Mouse (Mus musculus) telencephalon, adult 2 months (tissue): ENCODE results near the gene Olfr788.

Experiments used
- DNase-seq: peaks from one replicate; pipeline ENCODE4 v3.0.0-alpha.2; 2011; ENCODE audit warnings: low read depth, low spot score

Gene Olfr788

DNA sequence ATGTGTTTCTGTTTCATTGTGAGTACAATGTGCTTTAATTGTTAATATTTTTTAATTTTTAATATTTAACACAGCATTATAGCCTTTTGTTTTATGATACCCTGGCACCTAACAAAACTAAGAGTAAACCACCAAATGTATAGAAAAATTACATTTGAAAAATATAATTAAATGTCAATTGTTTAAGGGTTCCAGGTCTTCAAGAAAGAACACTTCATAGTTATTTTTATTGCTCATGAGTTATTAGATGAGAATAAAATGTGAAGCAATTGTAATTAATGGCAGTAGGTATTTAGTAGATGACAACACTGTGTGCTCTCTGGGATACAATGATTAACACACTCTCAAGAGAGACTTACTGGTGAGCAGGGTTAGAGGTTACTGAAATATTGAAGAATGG, at the start of gene Olfr788:
Gene Olfr788, plus strand, starts transcription at position 301 of the 400 bp plus-strand sequence.
- no peak for DNase-seq

DNA sequence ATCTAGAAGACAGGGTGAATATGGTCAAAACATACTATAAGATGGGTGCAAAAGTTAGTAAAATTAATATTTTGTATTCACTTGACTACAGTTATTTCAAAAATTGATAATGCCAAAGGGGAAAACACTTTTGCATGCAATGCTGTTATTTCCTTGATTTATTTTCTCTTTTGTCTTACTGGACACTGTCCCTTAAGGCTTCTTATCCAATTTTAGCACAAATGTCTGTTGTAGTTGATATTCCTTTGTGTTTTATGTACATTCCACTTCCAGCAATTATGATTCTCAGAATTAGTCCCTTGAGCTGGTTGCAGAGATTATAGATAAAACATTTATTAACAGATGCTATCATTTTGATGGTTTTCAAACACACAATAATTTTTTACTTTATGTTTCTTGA, 43.8 kb upstream of the Olfr788 start, which contains the start of gene Olfr786:
Gene Olfr786, plus strand, starts transcription at position 301 of the 400 bp plus-strand sequence.
- DNase-seq = no peak

DNA sequence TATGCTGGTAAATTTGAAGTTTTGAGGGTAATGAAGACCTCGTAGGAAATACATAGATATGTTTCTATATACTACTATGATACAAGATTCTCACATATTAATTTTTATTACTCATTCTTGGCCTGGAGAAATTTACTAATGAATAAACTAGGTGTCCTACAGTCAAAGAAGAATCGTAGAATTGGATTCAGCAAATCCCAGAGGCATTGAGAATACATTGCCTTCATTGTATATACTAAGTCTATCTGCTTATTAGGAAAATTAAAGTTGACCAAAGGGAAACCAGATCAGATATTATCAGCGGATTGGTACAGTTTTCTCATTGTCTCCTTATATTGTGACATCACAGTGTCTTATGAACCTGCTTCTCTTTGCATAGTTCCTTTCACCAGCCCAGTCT, 9.2 kb upstream of the Olfr788 start, which contains the start of gene Olfr787:
Gene Olfr787, plus strand, starts transcription at position 301 of the 400 bp plus-strand sequence.
- no peak for DNase-seq

DNA sequence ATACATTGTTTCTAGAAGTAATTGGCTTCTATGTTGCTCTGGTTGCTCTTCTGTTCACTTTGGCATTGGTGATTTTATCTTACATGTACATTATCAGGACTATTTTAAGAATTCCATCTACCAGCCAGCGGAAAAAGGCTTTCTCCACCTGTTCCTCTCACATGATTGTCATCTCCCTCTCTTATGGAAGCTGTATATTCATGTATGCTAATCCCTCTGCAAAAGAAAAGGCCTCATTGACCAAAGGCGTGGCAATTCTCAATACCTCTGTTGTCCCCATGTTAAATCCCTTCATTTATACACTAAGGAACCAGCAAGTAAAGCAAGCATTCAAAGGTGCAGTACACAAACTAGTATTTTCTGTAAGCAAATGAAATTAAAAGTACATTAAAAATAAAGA, 2.5 kb downstream of the Olfr788 start:
- DNase-seq = no peak

DNA sequence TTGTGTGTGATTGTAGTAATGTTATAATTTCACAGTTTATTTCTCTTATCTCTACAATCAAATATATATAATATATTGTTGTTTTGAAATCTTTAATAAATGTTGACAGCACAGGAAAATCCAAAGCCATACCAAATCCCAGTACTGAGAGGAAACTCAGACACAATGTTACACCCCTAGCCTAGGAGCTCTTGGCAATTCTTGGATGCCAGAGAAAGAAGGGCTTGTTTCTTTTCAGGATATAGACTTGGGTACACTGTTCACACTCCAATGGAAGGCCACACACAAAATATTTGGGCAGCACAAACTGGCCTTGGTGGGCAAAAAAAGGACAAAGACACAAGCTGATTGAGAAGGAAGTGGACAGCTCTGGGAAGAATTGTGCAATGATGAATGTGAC, 2.9 kb downstream of the Olfr788 start:
- DNase-seq = no peak

DNA sequence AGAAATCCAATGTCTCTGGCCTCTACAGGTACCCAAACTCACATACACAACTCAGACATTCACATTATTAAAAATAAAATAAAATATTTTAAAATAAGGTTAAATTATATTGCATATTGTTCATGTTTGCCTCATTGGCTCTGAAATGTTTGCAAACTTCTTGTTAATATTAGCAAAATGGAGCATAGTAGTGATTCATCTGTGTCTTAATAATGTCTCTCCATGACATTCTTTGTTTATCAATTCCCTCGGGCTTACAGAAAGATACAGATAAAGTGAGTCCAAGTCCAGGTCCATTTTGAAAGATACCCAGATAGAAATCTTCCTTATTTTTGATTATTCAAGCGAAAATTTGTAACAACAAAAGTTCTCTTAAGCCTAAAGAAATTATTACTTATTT, 13.7 kb downstream of the Olfr788 start, which contains the start of gene Olfr789:
Gene Olfr789, plus strand, starts transcription at position 301 of the 400 bp plus-strand sequence.
- DNase-seq = no peak

DNA sequence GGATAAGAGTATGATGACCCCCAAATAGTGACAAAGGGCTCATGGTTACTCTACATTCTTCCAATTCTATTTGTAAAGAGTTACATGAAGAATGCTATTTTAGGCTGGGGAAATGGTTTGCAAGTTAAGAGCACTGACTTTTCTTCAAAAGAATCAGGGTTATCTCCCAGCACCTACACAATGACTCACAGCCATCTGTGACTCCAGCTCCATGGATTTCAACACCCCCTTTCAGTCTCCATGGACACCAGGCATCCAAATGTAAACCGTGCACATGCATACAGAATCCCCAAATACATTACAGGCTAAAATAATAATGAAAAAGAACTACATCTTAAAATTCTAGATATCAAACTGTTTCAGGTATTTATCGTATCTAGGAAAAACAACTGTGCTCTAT, 19.3 kb downstream of the Olfr788 start:
- peak; percentile 81 for DNase-seq

DNA sequence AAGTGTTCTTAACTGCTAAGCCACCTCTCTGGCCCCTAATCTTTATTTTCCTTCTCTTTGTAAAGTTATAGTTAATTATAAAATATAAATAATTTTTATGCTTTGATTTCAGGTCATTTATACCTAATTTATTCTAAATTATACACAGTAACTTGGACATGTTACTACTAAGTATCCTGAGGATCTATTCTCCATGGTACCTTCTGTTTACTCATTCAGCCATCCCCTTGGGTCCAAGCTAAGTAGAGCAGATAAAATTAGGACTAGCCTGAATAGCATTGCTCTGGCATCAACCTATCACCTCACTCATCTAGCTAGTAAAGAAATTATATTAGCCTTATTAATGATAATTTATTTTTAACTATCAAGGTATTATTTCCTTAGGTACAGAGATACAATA, 27.4 kb downstream of the Olfr788 start, which contains the start of gene Olfr790:
Gene Olfr790, plus strand, starts transcription at position 301 of the 400 bp plus-strand sequence.
- no peak for DNase-seq

DNA sequence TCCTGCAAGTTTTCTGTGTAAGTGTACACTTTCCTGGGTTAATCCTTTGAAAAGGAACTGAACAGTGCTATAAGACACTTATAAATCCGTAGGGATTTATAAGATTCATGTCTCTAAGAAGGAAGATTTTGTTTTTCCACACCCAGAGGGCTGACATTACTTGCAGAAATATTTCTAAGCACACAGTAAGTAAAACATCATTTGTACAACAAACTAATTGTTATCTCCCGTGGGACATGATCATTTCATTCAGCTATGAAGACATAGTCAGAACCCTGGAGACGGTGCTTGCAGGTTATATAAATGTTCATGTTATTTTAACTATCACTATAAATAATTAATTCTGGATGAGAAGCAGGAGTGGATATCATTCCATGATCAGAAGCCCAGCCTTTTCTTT, 50.7 kb downstream of the Olfr788 start, which contains the start of gene Olfr791:
Gene Olfr791, plus strand, starts transcription at position 301 of the 400 bp plus-strand sequence.
- no peak for DNase-seq
